Mouse (Mus musculus): ENCODE measurements at regions not wholly inside any gene's neighbourhood (a gene's known extent, or its start where the extent isn't known, plus 50 kb on each side); places are given as distances from the start of the nearest gene placed in this dataset.

DNA sequence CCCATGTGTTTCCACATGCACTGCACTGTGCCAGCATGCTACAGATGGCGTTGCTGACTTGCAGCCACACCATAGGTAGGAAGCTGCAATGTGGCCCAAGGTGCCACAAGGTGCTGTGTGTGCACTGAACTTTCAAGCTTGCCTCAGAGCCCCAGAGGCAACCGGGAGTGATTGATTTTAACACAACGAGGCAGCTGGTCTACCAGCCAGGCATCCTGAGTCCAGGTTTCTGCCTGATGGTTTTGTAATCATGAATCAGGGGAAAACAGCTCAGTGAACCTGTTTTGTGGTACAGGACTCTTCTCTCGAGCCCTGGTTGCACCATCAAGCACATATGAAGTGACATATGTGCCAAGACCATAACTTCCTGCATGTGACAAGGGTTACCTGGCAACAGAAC lies 98.9 kb downstream of the Zfp648 start:
- Histone ChIP-seq H3K4me1 (ENCODE audit: control insufficient read depth in 2 of 2, insufficient read depth in 2 of 2, low read length in 2 of 2) (peaks cover 3 to 6% of the 10 kb centered on the region in 2 experiments; a peak in 3 of 4 replicates), H3K4me2 (ENCODE audit: low read length) (no peak overlapping the region), H3K36me3 (ENCODE audit: control insufficient read depth, insufficient read depth, low read length) (no peaks in the 10 kb centered on the region), H3K9ac (ENCODE audit: low read length) (no peak overlapping the region), H3K4me3 (ENCODE audit: control insufficient read depth in 1 of 2, insufficient read depth in 1 of 2, low read depth in 1 of 2, low read length in 2 of 2) (no peak overlapping the region), H3K27ac (replicated peaks in 1 of 2; ENCODE audit: control insufficient read depth in 1 of 2, insufficient read depth in 1 of 2, low read depth in 2 of 2, low read length in 2 of 2) (peak overlapping the region in 1 of 2 experiments; percentile 1; a peak in 1 of 4 replicates), H3K9me3 (ENCODE audit: control insufficient read depth, low read length) (no peaks in the 10 kb centered on the region), H3K27me3 (ENCODE audit: control insufficient read depth, insufficient read depth, low read length) (no peaks in the 10 kb centered on the region)
- no peak for ATAC-seq (ENCODE audit: insufficient number of reproducible peaks, insufficient read depth, low FRiP score, low read depth)
- WGBS: 78% methylated on average over 4 of the region's 4 CpGs

GRCm38 (mm10) chr1:154309650-154310049 lies 108.7 kb downstream of the Zfp648 start:
- H3K36me3 ChIP-seq (ENCODE audit: control insufficient read depth, insufficient read depth, low read length): no peaks in the 10 kb centered on the region
- ATAC-seq (ENCODE audit: insufficient number of reproducible peaks, insufficient read depth, low FRiP score, low read depth): no peak
- no peak overlapping the region for H3K4me3 ChIP-seq (ENCODE audit: control insufficient read depth in 1 of 2, insufficient read depth in 1 of 2, low read depth in 1 of 2, low read length in 2 of 2)
- no peak overlapping the region for H3K27ac ChIP-seq (replicated peaks in 1 of 2; ENCODE audit: control insufficient read depth in 1 of 2, insufficient read depth in 1 of 2, low read depth in 2 of 2, low read length in 2 of 2)
- 39% methylated on average over 2 of the region's 2 CpGs for WGBS
- H3K27me3 ChIP-seq (ENCODE audit: control insufficient read depth, insufficient read depth, low read length): no peaks in the 10 kb centered on the region
- H3K4me2 ChIP-seq (ENCODE audit: low read length): no peak overlapping the region
- peaks cover 0 to 2% of the 10 kb centered on the region in 2 experiments; a peak in 1 of 4 replicates for H3K4me1 ChIP-seq (ENCODE audit: control insufficient read depth in 2 of 2, insufficient read depth in 2 of 2, low read length in 2 of 2)
- H3K9me3 ChIP-seq (ENCODE audit: control insufficient read depth, low read length): no peaks in the 10 kb centered on the region
- no peak overlapping the region for H3K9ac ChIP-seq (ENCODE audit: low read length)

Measured in heart, embryonic 14.5 days (tissue).